Mouse (Mus musculus) brain, adult 10 weeks (tissue): ENCODE results near the gene Dqx1. TPM values are rescaled to one million over a fixed set of nuclear protein-coding genes. Genes with fewer than 3 reads are reported as not detected.

Experiments used
- polyA plus RNA-seq: library from polyadenylated mRNA; stranded (reverse); fragments of 350-450 nt; fragmentation: Illumina TruSeq; extraction: RNeasy Lipid Tissue Mini Kit (QIAGEN cat#74804); gene quantifications from one replicate; pipeline ENCODE4 v1.2.3, GENCODE M21; 2015; ENCODE audit warnings: low read depth, low replicate concordance

The Dqx1 gene
- 0.34 TPM for polyA plus RNA-seq

DNA sequence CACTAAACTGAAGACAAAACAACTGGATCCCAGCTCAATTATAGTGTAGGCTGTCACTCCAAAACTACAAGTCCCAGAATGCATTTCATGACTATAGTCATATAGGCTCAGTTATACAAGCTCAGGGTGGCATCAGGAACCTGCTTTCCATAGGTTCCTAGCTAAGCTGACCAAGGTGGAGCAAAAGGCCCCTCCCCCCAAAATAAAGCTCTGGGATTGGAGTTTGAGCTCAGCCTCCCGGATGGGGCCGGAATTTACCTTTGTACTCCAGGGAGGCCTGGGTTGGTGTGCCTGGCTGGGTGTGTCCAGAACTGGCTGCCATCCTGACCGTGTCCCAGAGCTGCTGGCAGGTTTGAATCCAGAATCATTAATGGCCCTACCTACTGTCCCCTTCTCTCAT, at the start of gene Dqx1:
TSS of gene Dqx1 (plus strand) at position 55 of the 400 bp plus-strand sequence.

DNA sequence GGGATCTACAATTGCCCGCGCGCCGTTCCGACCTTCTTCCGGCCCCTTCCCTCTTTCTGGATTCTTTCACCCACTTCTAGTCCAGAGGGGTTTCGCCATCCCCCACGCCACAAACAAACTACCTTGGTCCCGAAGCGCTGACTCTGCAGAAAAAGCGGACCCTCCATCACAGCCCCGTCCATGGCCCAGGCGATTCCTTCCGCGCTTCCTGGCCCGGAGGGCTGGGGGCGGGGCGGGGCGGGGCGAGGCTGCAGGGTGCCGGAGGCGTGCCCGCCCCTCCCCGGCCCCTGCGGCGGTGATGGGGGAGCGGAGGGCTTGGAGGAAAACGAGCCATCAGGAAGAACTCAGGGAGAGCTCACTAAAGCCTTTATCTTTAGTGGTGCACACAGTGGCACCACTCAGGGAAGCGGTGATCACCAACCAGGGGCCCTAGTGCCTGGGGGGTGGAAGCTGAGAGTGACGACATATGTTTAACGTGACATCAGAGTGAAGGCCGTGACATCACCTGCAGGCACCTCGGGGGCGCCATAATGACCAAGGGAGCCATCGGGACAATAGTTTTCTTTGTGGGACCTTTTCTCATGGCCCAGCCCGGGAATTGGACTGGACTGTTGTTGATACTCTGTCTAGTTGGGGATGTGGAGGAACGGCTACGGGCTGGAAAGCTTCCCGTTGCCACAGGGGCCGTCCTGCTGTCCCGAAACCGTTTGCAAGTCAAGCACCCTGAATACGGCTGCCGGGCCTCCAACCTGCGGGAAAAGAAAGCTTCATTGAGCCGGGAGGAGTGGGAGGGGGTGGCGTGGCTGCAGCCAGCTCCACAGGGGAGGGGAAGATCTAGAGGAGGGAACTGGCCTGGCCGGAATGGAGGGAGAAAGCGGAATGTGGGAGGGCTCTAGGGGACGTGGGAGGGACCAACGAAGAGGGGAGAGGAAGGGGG, 24.1 kb upstream of the Dqx1 start, which contains the start of the genes Dok1 and Loxl3:
TSS of gene Dok1 (minus strand) at position 223 of the 937 bp plus-strand sequence.
TSS of gene Loxl3 (plus strand) at position 925 of the 937 bp plus-strand sequence.

GRCm38 (mm10) chr6:83054074-83054851, 3.4 kb upstream of the Dqx1 start, which contains the start of gene Aup1:
Gene Aup1 (plus strand): TSS chr6:83054521.

DNA sequence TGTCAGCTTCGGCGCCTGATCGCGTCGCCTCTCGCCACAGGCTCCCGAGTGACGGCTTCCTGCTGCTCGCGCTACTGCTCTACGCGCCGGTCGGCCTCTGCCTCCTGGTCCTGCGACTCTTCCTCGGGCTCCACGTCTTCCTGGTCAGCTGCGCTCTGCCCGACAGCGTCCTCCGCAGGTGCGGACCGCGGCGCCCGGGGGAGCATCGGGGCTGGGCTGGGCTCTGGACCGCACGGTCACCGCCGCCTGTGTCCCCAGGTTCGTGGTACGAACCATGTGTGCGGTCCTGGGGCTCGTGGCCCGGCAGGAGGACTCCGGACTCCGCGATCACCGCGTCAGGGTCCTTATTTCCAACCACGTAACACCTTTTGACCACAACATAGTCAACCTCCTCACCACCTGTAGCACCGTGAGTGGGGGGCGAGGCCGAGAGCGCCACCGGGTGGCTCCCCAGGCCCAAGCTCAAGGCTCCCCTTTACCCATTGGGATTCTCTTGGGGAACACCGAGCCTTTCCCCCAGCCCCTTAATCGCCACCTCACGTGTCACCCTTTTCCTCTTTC, 2.7 kb upstream of the Dqx1 start, which contains the start of gene Htra2:
TSS of gene Htra2 (minus strand) at position 403 of the 561 bp plus-strand sequence.

GRCm38 (mm10) chr6:83070247-83070310, 12.4 kb downstream of the Dqx1 start, which contains the start of gene Tlx2:
Gene Tlx2 (minus strand): TSS chr6:83070293.

GRCm38 (mm10) chr6:83077630-83078323, 20.1 kb downstream of the Dqx1 start, which contains the start of gene Pcgf1:
Gene Pcgf1 (plus strand): TSS chr6:83077869.

GRCm38 (mm10) chr6:83086121-83087035, 28.7 kb downstream of the Dqx1 start, which contains the start of gene Lbx2:
Gene Lbx2 (plus strand): TSS chr6:83086367.

GRCm38 (mm10) chr6:83101316-83101687, 43.7 kb downstream of the Dqx1 start, which contains the start of the genes Ccdc142 and Gm42688:
Gene Ccdc142 (plus strand): TSS chr6:83101601.
Gene Gm42688 (plus strand): TSS chr6:83101617.

GRCm38 (mm10) chr6:83108762-83109668, 51.4 kb downstream of the Dqx1 start, which contains the start of gene Mrpl53:
Gene Mrpl53 (plus strand): TSS chr6:83109040.

DNA sequence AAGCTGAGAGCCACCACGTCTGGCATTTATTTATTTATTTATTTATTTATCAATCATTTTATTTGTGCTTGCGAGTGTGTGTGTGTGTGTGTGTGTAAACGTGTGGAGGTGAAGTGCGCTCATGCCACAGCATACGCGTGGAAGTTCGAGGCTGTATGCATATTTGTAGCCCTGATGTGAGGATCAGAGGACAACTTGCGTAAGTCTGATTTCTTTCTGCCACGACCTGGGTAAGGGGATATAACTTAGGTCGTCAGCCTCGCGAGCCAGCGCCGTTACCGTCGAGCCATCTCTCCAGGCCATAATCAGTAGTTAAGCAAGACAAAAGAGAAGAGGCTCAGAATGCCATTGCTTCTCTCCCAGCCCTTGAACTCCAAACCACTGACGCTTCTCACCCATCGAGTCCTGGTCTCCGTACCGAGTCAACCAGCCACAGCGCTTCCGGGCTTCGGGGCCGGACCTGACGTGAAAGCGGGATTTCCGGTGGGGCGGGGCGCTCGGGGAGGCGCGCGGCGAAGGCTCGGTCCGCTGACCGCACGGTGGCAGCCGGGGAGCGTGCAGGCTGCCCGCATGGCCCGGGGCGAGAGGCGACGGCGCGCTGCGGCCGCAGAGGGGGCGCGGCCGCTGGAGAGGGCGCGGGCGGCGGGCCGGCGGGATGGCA, 57.5 kb downstream of the Dqx1 start, which contains the start of gene Mogs:
TSS of gene Mogs (plus strand) at position 486 of the 661 bp plus-strand sequence.

Other genes starting within 250 kb of the Dqx1 start
- gene Sema4f, start 118.1 kb upstream of the Dqx1 start, polyA plus RNA-seq, result 24.2 TPM
- gene M1ap, start 110.9 kb upstream of the Dqx1 start, polyA plus RNA-seq, result not detected
- gene Dok1, start 24.4 kb upstream of the Dqx1 start, polyA plus RNA-seq, result 1.1 TPM
- 3.7 TPM for gene Loxl3, start 23.7 kb upstream of the Dqx1 start, polyA plus RNA-seq
- gene Aup1, start 3.3 kb upstream of the Dqx1 start, polyA plus RNA-seq, result 130 TPM
- gene Htra2, start 2.6 kb upstream of the Dqx1 start, polyA plus RNA-seq, result 47.0 TPM
- gene Tlx2, start 12.4 kb downstream of the Dqx1 start, polyA plus RNA-seq, result not detected
- 39.5 TPM for gene Pcgf1, start 20.0 kb downstream of the Dqx1 start, polyA plus RNA-seq
- gene Lbx2, start 28.5 kb downstream of the Dqx1 start, polyA plus RNA-seq, result not detected
- gene Ccdc142, start 43.8 kb downstream of the Dqx1 start, polyA plus RNA-seq, result 1.9 TPM
- 4.3 TPM for gene Gm42688, start 43.8 kb downstream of the Dqx1 start, polyA plus RNA-seq
- 109 TPM for gene Mrpl53, start 51.2 kb downstream of the Dqx1 start, polyA plus RNA-seq
- 21.4 TPM for gene Mogs, start 57.7 kb downstream of the Dqx1 start, polyA plus RNA-seq
- gene Wbp1, start 63.7 kb downstream of the Dqx1 start, polyA plus RNA-seq, result 53.1 TPM
- 16.5 TPM for gene Ino80b, start 67.6 kb downstream of the Dqx1 start, polyA plus RNA-seq
- gene Rtkn, start 77.6 kb downstream of the Dqx1 start, polyA plus RNA-seq, result 108 TPM
- gene Wdr54, start 98.6 kb downstream of the Dqx1 start, polyA plus RNA-seq, result 30.7 TPM
- 25.7 TPM for gene 1700003E16Rik, start 98.6 kb downstream of the Dqx1 start, polyA plus RNA-seq
- gene Dctn1, start 108.1 kb downstream of the Dqx1 start, polyA plus RNA-seq, result 208 TPM
- 1.6 TPM for gene Slc4a5, start 162.0 kb downstream of the Dqx1 start, polyA plus RNA-seq